Mouse (Mus musculus) kidney, adult 2 months (tissue): Measurements from ENCODE around the gene Vasp. TPM values are rescaled to one million over a fixed set of nuclear protein-coding genes. Genes with fewer than 3 reads are reported as not detected.

ENCODE experiments used
- DNase-seq: peaks from one replicate; pipeline ENCODE4 v3.0.0; 2021
- H3K27ac ChIP-seq: fragments of 200-500 bp; 2 replicates; pipeline ENCODE4 v1.5.1; 2012; ENCODE audit warnings: low read depth, low read length, control low read depth, inconsistent platforms; ENCODE audit not compliant: insufficient read depth
- H3K27me3 ChIP-seq: fragments of 200-500 bp; replicated peaks from 2 replicates; pipeline ENCODE4 v1.6.1; 2012; ENCODE audit warnings: mild to moderate bottlenecking, moderate library complexity, low read length, inconsistent platforms; ENCODE audit not compliant: control insufficient read depth, insufficient read depth
- H3K36me3 ChIP-seq: fragments of 200-500 bp; 2 replicates; pipeline ENCODE4 v1.6.1; 2012; ENCODE audit warnings: mild to moderate bottlenecking, moderate library complexity, low read length, inconsistent platforms; ENCODE audit not compliant: control insufficient read depth, insufficient read depth
- H3K4me1 ChIP-seq: fragments of 200-500 bp; 2 replicates; pipeline ENCODE4 v1.6.1; 2011; ENCODE audit warnings: low read length; ENCODE audit not compliant: control insufficient read depth, insufficient read depth
- H3K4me3 ChIP-seq: fragments of 200-500 bp; 2 replicates; pipeline ENCODE4 v1.5.1; 2011; ENCODE audit warnings: mild to moderate bottlenecking, low read depth, low read length, control low read depth; ENCODE audit not compliant: insufficient read depth
- CTCF ChIP-seq: fragments of 200-500 bp; conservative IDR thresholded peaks from 2 replicates; pipeline ENCODE4 v1.5.1; 2011; ENCODE audit warnings: low read depth, mild to moderate bottlenecking, control low read depth, low read length, moderate library complexity, mixed read lengths; ENCODE audit not compliant: insufficient read depth, insufficient read length
- POLR2A ChIP-seq: fragments of 200-500 bp; IDR thresholded peaks from one replicate; pipeline ENCODE4 v1.6.1; 2011; ENCODE audit warnings: low read depth, low read length, control low read depth
- WGBS: fragments of 180-500 bp; shearing (Covaris S2); methylation state at CpG from one replicate; pipeline ENCODE4 v1.1.7; 2018; 5-methylcytosine and 5-hydroxymethylcytosine counted together
- polyA plus RNA-seq: library from polyadenylated mRNA; depleted of rRNA; stranded (reverse); fragments of >200 nt; gene quantifications from 2 replicates; pipeline ENCODE4 v1.2.3, GENCODE M21; 2012; rRNA removed

Vasp gene
- 69.5 and 71.5 TPM in 2 replicates for polyA plus RNA-seq

DNA sequence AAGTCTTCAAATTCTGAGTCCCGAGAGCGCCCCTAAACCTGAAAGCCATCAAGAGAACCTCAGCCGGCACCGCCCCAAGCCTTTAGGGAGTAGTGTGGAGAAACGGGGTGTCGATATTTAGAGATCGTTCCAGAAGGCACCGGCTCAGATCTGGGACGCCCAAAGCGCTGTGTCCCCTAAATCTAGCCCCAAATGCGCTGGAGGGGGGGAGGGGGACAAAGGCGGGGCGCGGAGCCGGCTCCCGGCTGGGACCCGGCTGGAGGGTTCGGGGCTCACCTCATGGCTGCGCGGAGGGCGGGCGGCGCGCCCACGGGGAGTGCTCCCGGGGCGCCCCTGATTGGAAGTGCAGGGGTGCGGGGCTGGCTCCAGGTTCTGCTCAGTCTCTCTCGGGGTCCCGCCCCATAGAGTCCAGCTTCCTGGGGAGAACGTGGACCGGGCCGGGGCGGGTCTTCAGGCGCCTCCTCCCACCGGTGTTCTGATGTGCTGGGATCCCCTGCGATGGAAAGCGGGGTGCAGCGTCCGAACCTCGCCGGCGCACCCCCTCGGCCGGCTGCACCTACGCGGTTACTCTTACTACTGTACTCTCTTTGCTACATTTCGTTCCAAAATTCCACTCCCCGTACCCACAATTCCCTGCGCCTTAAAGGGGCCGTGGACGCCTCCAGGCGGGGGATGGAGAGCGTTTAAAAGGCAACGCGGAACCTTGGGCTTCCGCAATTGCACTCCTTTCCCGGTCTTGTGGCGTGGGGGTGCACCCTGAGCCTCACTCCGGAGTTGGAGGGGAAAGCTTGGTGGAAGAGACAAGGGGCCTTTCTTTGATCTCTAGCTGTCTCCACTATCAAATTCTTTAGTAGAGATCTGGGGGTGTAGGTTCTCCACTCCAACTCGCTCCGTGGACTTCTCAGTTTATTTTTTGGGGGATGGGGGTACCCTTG is at the start of gene Vasp:
TSS of gene Vasp (minus strand) at position 580 of the 935 bp plus-strand sequence.
- Histone ChIP-seq H3K36me3 (no peaks in the 10 kb centered on the region), H3K27ac (peak within 1 kb of the TSS; percentile 91), H3K4me1 (peaks cover 15% of the 10 kb centered on the region), H3K4me3 (peak within 1 kb of the TSS; percentile 87), H3K27me3 (no peaks in the 10 kb centered on the region)
- DNase-seq, result peak; percentile 93
- TF ChIP-seq CTCF (no peak), POLR2A (peak; percentile 62)
- under 1% methylated on average over 61 of the region's 62 CpGs for WGBS

DNA sequence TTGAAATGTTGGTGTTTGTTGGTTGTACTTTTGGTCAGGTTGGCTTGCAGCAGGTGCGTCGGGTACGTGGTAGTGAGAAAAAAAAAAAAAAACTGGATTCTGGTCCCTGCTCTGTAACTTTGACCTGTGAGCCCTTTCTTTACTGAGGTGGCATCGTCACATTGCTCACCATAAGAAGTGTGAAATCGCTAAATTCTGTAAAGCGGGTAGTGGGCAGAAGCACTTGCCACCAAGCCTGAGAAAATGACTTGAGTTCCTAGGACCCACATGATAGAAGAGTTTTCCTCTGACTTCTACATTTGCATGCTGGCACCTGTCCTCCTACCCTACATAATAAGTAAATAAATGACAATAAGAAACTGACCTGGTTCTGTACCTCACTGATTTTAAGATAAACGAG is 49.0 kb upstream of the Vasp start:
- no peak for TF ChIP-seq POLR2A
- no peak for TF ChIP-seq CTCF
- 28% methylated on average over 7 of the region's 7 CpGs for WGBS
- Histone ChIP-seq H3K4me1 (peaks cover 7% of the 10 kb centered on the region; the same call in 1 of the 2 replicates), H3K4me3 (no peak overlapping the region), H3K27me3 (no peaks in the 10 kb centered on the region), H3K36me3 (no peaks in the 10 kb centered on the region), H3K27ac (no peak overlapping the region)
- DNase-seq, result no peak

DNA sequence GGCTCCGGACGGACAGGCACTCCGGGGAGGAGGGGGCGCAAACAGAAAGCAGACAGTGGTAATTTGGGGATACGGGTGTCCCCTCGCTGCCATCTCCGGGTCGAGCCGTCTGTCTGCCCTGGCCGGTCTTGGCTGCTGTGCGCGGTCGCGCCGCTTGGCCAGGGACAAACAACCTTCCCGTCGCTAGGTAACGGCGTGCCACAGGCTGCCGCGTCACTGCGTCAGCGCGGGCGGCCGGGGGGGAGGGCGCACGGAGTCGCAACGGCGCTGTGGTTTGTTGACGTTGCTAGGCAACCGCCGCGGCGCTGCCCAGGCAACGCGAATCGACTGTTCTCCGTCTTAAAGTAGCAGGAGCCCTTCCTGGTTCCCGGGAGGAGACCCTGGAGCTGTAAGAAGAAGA is 48.3 kb upstream of the Vasp start:
- no peaks in the 10 kb centered on the region for H3K36me3 ChIP-seq
- TF ChIP-seq CTCF (no peak; the same call in 1 of the 2 replicates), POLR2A (no peak)
- no peaks in the 10 kb centered on the region for H3K27me3 ChIP-seq
- DNase-seq, result peak; percentile 98
- under 1% methylated on average over 41 of the region's 41 CpGs for WGBS
- H3K4me3 ChIP-seq, result peak overlapping the region; percentile 45
- 0 out of 2 replicates have a peak overlapping the region, but pooled peaks have one; percentile 4 for H3K27ac ChIP-seq
- peaks cover 7% of the 10 kb centered on the region; the same call in 1 of the 2 replicates for H3K4me1 ChIP-seq

- Histone ChIP-seq H3K4me1 (peaks cover 7% of the 10 kb centered on the region; the same call in 1 of the 2 replicates), H3K27ac (0 out of 2 replicates have a peak overlapping the region, but pooled peaks have one; percentile 4), H3K27me3 (no peaks in the 10 kb centered on the region), H3K36me3 (no peaks in the 10 kb centered on the region), H3K4me3 (peak overlapping the region; percentile 45)
- TF ChIP-seq POLR2A (no peak), CTCF (no peak)
- WGBS, result 21% methylated on average over 9 of the region's 9 CpGs
- no peak for DNase-seq
Observed at GRCm38 (mm10) chr7:19319458-19319857, 47.8 kb upstream of the Vasp start.

- H3K4me1 ChIP-seq, result peaks cover 7% of the 10 kb centered on the region; the same call in 1 of the 2 replicates
- H3K27me3 ChIP-seq, result no peaks in the 10 kb centered on the region
- no peak for TF ChIP-seq CTCF
- no peak for TF ChIP-seq POLR2A
- no peak for DNase-seq
- no peak overlapping the region for H3K27ac ChIP-seq
- 87% methylated on average over 7 of the region's 7 CpGs for whole genome bisulfite sequencing
- H3K36me3 ChIP-seq, result no peaks in the 10 kb centered on the region
- no peak overlapping the region for H3K4me3 ChIP-seq
Observed at GRCm38 (mm10) chr7:19318676-19319075, 47.1 kb upstream of the Vasp start.

- WGBS, result 82% methylated on average over 2 of the region's 2 CpGs
- no peak for TF ChIP-seq POLR2A
- no peak for TF ChIP-seq CTCF
Observed at GRCm38 (mm10) chr7:19318201-19318600, 46.6 kb upstream of the Vasp start.

DNA sequence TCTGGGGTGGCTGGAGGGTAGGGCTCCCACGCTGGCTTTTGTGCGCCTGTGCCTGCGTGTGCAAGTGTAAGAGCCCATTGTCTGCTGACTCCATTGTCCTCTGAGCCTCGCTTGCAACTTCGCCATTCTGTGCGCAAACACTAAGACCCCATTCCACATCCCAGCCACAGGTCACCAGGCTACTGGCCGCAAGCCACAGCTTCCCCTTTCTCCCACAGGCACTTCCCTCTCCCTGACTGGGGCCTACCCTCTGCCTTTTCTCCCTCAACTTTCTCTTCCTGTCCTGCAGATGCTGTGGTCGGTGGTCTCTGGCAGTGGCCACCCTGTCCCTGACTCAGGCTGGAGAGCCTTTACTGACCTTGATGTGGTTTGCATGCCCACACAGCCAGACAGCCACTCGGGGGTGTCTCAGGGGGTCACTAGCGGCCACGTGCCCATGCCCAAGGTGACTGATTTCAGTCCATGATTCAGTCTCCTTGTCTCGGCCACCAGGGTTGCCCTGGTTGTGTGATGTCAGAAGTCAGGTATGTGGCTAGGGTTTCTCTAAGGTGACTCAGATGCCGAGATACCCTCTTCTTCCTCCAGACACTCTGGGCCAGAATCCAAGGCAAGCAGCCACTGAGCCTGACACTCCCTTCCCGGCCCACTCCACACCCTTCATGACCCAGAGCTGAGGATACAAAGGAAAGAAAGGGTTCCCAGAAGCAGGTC is 45.0 kb upstream of the Vasp start:
- Histone ChIP-seq H3K27me3 (no peaks in the 10 kb centered on the region), H3K27ac (no peak overlapping the region), H3K4me3 (no peak overlapping the region), H3K36me3 (no peaks in the 10 kb centered on the region), H3K4me1 (peaks cover 7% of the 10 kb centered on the region; the same call in 1 of the 2 replicates)
- TF ChIP-seq POLR2A (no peak), CTCF (no peak)
- WGBS, result 63% methylated on average over 14 of the region's 14 CpGs
- DNase-seq, result peak; percentile 34

More at GRCm38 (mm10) chr7:19318201-19318600, 46.6 kb upstream of the Vasp start:
- Histone ChIP-seq H3K4me3 (no peak overlapping the region), H3K4me1 (peaks cover 7% of the 10 kb centered on the region; the same call in 1 of the 2 replicates), H3K27ac (no peak overlapping the region), H3K27me3 (no peaks in the 10 kb centered on the region), H3K36me3 (no peaks in the 10 kb centered on the region)
- no peak for DNase-seq
